Mouse (Mus musculus): Measurements from ENCODE around the gene Trat1. TPM values are rescaled to one million over a fixed set of nuclear protein-coding genes. Genes with fewer than 3 reads are reported as not detected.

Gene Trat1
- polyA plus RNA-seq, 1 experiment, result not detected

DNA sequence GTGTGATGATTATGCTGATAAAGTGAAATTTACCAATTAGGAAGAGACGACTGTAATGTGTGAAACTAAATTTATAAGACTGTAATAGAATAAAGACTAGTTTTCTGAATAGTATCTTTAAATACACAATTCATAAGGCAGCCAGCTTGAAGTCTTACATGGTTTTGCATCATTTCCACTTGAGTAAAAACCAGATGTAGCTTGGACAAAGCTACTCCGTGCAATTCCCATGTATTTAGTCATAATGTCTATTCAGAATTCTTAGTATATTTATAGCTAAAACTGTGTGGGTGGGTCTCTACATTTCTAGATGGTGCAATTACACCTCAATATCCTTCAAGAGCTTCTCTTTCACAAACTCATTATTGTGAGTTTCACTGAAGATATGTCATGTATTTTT, 33.4 kb downstream of the Trat1 start:
- H3K4me1 ChIP-seq, result no peaks in the 10 kb centered on the region
- no peaks in the 10 kb centered on the region for H3K27me3 ChIP-seq (replicated peaks)
- no peaks in the 10 kb centered on the region for H3K9me3 ChIP-seq
- H3K36me3 ChIP-seq (replicated peaks; ENCODE audit: low read length), result no peaks in the 10 kb centered on the region
- TF ChIP-seq FLI1 (IDR thresholded peaks at IDR 0.05; ENCODE audit: low read length), result no peak
- no peak for TF ChIP-seq GATA1 (IDR thresholded peaks at IDR 0.05; ENCODE audit: borderline replicate concordance, low read length)
- H3K4me3 ChIP-seq (replicated peaks), result no peak overlapping the region

DNA sequence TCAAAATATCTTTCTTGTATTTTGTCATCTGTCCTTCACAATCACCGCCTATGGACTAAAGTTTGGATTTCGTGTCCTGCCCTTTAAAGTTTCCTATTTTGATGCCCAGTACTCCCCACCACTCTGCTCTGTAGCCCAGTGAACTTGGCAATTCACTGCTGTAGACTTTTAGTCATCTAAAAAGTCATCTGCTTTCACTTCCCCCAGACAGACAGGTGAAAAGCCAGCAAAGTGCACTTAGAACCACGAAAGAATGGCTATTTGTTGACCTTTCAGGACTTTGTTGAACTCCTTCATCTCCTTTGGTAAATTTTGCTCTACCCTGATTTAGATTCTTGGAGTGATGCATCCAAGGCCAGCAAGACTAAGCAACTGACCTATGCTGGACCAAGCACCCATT, 34.9 kb downstream of the Trat1 start:
- no peak overlapping the region for H3K4me3 ChIP-seq (replicated peaks)
- no peaks in the 10 kb centered on the region for H3K4me1 ChIP-seq
- no peaks in the 10 kb centered on the region for H3K9me3 ChIP-seq
- no peak for TF ChIP-seq FLI1 (IDR thresholded peaks at IDR 0.05; ENCODE audit: low read length)
- no peak for TF ChIP-seq GATA1 (IDR thresholded peaks at IDR 0.05; ENCODE audit: borderline replicate concordance, low read length)
- no peaks in the 10 kb centered on the region for H3K27me3 ChIP-seq (replicated peaks)
- no peaks in the 10 kb centered on the region for H3K36me3 ChIP-seq (replicated peaks; ENCODE audit: low read length)

DNA sequence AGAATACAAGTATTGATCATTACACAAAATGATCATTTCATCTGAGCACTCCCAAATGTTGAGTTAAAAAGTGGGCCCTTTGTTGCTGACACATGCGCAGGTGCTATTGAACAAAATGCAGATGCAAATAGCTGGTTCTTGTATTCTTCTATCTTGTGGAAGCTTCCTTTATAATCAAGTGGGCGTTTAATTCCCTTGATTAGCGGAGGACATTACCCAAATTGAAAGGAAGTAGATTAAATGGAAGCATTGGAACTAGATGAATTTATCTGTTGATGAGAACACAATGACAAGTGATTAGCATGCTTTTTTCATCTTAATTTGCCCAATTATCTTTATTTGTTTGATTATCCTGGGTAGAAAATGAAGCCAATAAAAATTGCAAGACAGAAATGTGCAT, 51.6 kb downstream of the Trat1 start:
- TF ChIP-seq FLI1 (IDR thresholded peaks at IDR 0.05; ENCODE audit: low read length) (no peak), GATA1 (IDR thresholded peaks at IDR 0.05; ENCODE audit: borderline replicate concordance, low read length) (no peak)
- no peaks in the 10 kb centered on the region for H3K4me1 ChIP-seq
- H3K4me3 ChIP-seq (replicated peaks), result no peak overlapping the region
- H3K27me3 ChIP-seq (replicated peaks), result no peaks in the 10 kb centered on the region
- H3K9me3 ChIP-seq, result no peaks in the 10 kb centered on the region
- H3K36me3 ChIP-seq (replicated peaks; ENCODE audit: low read length), result no peaks in the 10 kb centered on the region

DNA sequence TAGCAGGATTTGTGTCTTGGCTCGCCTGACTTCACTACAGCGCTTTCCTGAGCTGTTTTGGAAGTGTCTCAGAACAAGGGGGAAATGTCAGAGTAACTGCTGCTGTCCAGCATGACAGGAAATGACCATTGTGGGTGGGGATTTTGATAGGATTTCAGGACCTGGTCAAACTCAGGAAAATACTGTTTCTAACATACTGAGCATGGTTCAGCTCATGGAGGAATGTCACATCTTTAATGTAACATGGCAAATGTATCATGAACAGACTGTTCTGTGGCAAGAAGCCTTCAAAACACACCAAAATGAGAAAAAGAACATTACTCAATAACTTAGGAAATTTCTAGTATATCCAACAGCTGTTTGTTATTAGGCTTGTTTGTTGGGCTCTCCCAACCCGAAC, 52.1 kb downstream of the Trat1 start:
- Histone ChIP-seq H3K4me3 (replicated peaks) (no peak overlapping the region), H3K27me3 (replicated peaks) (no peaks in the 10 kb centered on the region), H3K9me3 (no peaks in the 10 kb centered on the region), H3K36me3 (replicated peaks; ENCODE audit: low read length) (no peaks in the 10 kb centered on the region), H3K4me1 (no peaks in the 10 kb centered on the region)
- TF ChIP-seq GATA1 (IDR thresholded peaks at IDR 0.05; ENCODE audit: borderline replicate concordance, low read length) (no peak), FLI1 (IDR thresholded peaks at IDR 0.05; ENCODE audit: low read length) (no peak)

DNA sequence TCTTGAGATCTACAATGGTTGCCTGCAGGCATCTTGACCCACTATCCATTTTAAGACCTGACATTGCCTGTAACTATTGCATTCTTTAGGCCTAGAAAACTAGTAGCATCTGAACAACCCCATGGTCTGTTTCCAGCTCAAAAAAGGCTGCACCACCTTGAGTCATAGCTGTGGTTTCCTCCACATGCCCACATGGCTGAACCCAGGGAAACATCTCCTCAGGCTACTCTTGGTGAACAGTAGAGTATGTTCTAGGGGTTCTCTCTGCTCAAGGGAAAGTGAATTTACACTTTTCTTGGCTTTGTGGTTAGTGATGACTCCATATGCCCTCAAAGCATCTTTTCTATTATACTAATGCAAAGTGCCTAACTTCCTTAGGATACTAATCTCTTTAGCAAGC, 55.5 kb downstream of the Trat1 start:
- H3K9me3 ChIP-seq, result no peaks in the 10 kb centered on the region
- H3K36me3 ChIP-seq (replicated peaks; ENCODE audit: low read length), result no peaks in the 10 kb centered on the region
- H3K4me3 ChIP-seq (replicated peaks), result no peak overlapping the region
- no peaks in the 10 kb centered on the region for H3K4me1 ChIP-seq
- H3K27me3 ChIP-seq (replicated peaks), result no peaks in the 10 kb centered on the region
- TF ChIP-seq GATA1 (IDR thresholded peaks at IDR 0.05; ENCODE audit: borderline replicate concordance, low read length) (no peak), FLI1 (IDR thresholded peaks at IDR 0.05; ENCODE audit: low read length) (no peak)

DNA sequence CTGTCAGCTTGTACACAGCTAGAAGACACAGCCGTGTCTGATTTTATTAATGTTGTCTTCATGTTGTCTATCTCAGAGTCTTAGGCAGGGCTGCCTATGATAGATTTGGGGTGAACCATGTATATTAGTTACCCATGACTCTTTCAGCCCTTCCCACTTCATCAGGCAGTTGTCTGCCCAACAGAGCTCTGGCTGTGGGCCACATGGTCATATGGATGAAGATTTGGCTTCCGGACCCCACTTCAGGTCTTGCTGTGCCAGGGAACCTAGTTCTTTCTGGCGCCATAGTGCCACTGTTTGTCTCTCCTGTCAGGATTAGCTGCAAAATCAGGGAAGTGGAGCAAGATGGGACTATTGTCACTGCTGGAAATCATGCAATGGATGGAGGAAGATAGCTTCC, 69.9 kb downstream of the Trat1 start:
- Histone ChIP-seq H3K4me1 (no peaks in the 10 kb centered on the region), H3K9me3 (peaks cover 4% of the 10 kb centered on the region; the same call in 1 of the 2 replicates), H3K36me3 (replicated peaks; ENCODE audit: low read length) (no peaks in the 10 kb centered on the region), H3K4me3 (replicated peaks) (no peak overlapping the region), H3K27me3 (replicated peaks) (no peaks in the 10 kb centered on the region)
- TF ChIP-seq GATA1 (IDR thresholded peaks at IDR 0.05; ENCODE audit: borderline replicate concordance, low read length) (no peak), FLI1 (IDR thresholded peaks at IDR 0.05; ENCODE audit: low read length) (no peak)

Other genes starting within 250 kb of the Trat1 start
- not detected in 2 replicates for gene Retnlb, start 44.8 kb upstream of the Trat1 start, polyA plus RNA-seq (2012; ENCODE audit: insufficient read depth, low replicate concordance)
- gene Retnla, start 70.5 kb upstream of the Trat1 start, polyA plus RNA-seq (2012; ENCODE audit: insufficient read depth, low replicate concordance), result not detected in 2 replicates
- gene Retnlg, start 100.6 kb upstream of the Trat1 start, polyA plus RNA-seq (2012; ENCODE audit: insufficient read depth, low replicate concordance), result 0.81 TPM in 1 of 2 replicates, not detected in the other
- gene Dzip3, start 222.1 kb upstream of the Trat1 start, polyA plus RNA-seq (2012; ENCODE audit: insufficient read depth, low replicate concordance), result 3.6 and 4.0 TPM in 2 replicates
- 1.2 TPM in 1 of 2 replicates, not detected in the other for gene Cip2a, start 222.2 kb upstream of the Trat1 start, polyA plus RNA-seq (2012; ENCODE audit: insufficient read depth, low replicate concordance)

All from megakaryocyte, embryonic 14.5 days (primary cell).